Mouse (Mus musculus): Measurements from ENCODE around the gene Hist1h2ao.
"Not testable (repeated sequence)": the region's sequence is repeated elsewhere in the genome, so short reads cannot be mapped to it uniquely, and the experiment has no call there.

- not testable (repeated sequence) for TF ChIP-seq TAL1, GATA1 (IDR thresholded peaks at IDR 0.05; ENCODE audit: low read length)
These were observed at the start of gene Hist1h2ao, which contains the start of gene Hist1h2bq for GRCm38 (mm10) chr13:21810073-21810472.

Data from erythroblast, embryonic 14.5 days (primary cell).